Mouse (Mus musculus): ENCODE measurements around the gene Zfp946. TPM values are rescaled to one million over a fixed set of nuclear protein-coding genes. Genes with fewer than 3 reads are reported as not detected.

Gene Zfp946
- 1 to 10 TPM; 3.4 to 5.5 TPM for polyA plus RNA-seq (2017; shearing (Covaris generic))

DNA sequence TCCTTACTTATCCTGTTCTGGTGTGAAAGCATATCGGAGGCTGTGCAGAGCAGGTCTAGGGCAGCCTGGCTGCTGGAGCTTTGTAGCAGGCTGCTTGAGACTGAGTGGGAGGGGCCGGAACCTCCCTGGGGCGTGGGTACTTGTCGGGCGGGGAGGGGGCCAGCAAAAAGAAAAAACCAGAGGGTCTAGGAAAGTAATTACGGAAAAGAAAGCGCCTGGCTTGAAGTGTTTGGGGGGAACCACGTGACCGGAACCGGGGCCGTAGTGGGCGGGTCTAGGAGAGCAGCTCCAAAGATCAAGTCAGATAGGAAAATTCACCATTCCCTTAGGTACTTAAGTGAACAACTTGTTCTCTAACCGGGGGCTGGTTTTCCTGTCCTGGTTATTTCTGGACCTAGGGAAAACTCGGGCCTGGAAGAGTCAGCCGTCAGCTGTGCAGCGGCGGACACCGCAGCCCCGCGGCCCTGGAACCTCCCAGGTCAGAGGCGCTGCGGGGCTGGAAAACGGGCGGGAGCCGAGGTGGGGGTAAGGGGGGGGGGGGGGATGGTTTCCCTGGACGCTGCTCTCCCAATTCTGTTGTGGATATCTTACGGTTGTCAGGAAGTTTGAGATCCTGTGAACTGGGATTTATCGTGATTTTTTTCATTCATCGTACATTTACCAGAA lies at the start of gene Zfp946:
Zfp946 (plus strand) TSS at position 271 of the 666 bp plus-strand sequence.

Other genes starting within 250 kb of the Zfp946 start
- gene Zfp994, start 198.6 kb upstream of the Zfp946 start, polyA plus RNA-seq (2017; shearing (Covaris generic)), result 1 to 10 TPM; 3.9 to 4.1 TPM
- gene CT030661.1, start 109.4 kb upstream of the Zfp946 start, polyA plus RNA-seq (2017; shearing (Covaris generic)), result 10 to 100 TPM; 14.2 to 15.1 TPM
- gene Zfp944, start 62.8 kb upstream of the Zfp946 start, polyA plus RNA-seq (2017; shearing (Covaris generic)), result 10 to 100 TPM; 11.2 to 11.5 TPM
- gene Zfp758, start 62.8 kb upstream of the Zfp946 start, polyA plus RNA-seq (2017; shearing (Covaris generic)), result 10 to 100 TPM; 13.0 to 14.5 TPM
- under 1 TPM; 0.14 to 0.23 TPM for gene Vmn2r111, start 149.3 kb downstream of the Zfp946 start, polyA plus RNA-seq (2017; shearing (Covaris generic))
- gene Vmn2r112, start 176.7 kb downstream of the Zfp946 start, polyA plus RNA-seq (2017; shearing (Covaris generic)), result under 1 TPM; 0.10 to 0.14 TPM

Measured in inflammation-experienced regulatory T-cells (primary cell).